Mouse (Mus musculus): ENCODE measurements around the gene Map4k2. TPM values are rescaled to one million over a fixed set of nuclear protein-coding genes. Genes with fewer than 3 reads are reported as not detected.

Map4k2 gene
- polyA plus RNA-seq, 2 experiments from 2014 or later: 77.5 to 135 TPM

DNA sequence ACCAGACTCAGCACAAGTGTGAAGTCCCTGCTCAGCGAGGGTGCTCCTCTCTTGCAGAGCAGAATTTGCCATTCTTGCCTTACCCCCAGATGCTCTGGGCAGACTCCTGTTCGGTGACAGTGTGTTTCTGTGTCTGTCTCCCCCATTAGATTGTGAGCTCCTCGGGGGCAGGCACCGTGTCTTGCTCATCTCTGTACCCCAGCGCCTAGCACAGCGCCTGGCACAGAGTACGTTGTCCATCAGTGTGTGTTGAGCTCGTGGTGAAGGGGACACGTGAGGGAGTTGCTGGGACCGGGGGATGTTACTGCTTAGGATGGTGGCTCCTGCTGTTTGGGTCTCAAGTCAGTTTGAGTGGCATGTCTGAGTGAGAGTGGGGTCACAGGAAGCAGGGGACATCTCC is 62.9 kb downstream of the Map4k2 start:
- ATAC-seq: no peak

Other genes starting within 250 kb of the Map4k2 start
- not detected for gene AC131692.1, start 246.7 kb upstream of the Map4k2 start, polyA plus RNA-seq (2017; shearing (Covaris generic))
- gene Naaladl1, start 235.4 kb upstream of the Map4k2 start, polyA plus RNA-seq (2017; shearing (Covaris generic)): under 1 TPM in 1 of 2 experiments, not detected in 1; 0.17 TPM
- 1 to 10 TPM in 1 of 2 experiments, under 1 TPM in 1; 0.43 to 2.2 TPM for gene Sac3d1, start 222.5 kb upstream of the Map4k2 start, polyA plus RNA-seq (2017; shearing (Covaris generic))
- gene Snx15, start 212.8 kb upstream of the Map4k2 start, polyA plus RNA-seq (2017; shearing (Covaris generic)): 10 to 100 TPM; 20.9 to 26.5 TPM
- not detected for gene Batf2, start 200.2 kb upstream of the Map4k2 start, polyA plus RNA-seq (2017; shearing (Covaris generic))
- gene Arl2, start 199.6 kb upstream of the Map4k2 start, polyA plus RNA-seq (2017; shearing (Covaris generic)): 10 to 100 TPM; 17.1 to 31.5 TPM
- under 1 TPM in 1 of 2 experiments, not detected in 1; 0.90 TPM for gene Majin, start 156.7 kb upstream of the Map4k2 start, polyA plus RNA-seq (2017; shearing (Covaris generic))
- gene Gpha2, start 114.8 kb upstream of the Map4k2 start, polyA plus RNA-seq (2017; shearing (Covaris generic)): not detected
- 1 to 10 TPM; 1.2 to 1.6 TPM for gene Ppp2r5b, start 105.3 kb upstream of the Map4k2 start, polyA plus RNA-seq (2017; shearing (Covaris generic))
- gene Atg2a, start 99.5 kb upstream of the Map4k2 start, polyA plus RNA-seq (2017; shearing (Covaris generic)): 10 to 100 TPM; 10.4 to 14.7 TPM
- 10 to 100 TPM in 1 of 2 experiments, 1 to 10 TPM in 1; 6.4 to 22.8 TPM for gene Ehd1, start 64.4 kb upstream of the Map4k2 start, polyA plus RNA-seq (2017; shearing (Covaris generic))
- under 1 TPM; 0.07 to 0.13 TPM for gene Cdc42bpg, start 34.7 kb upstream of the Map4k2 start, polyA plus RNA-seq (2017; shearing (Covaris generic))
- 10 to 100 TPM; 16.9 to 32.1 TPM for gene Men1, start 6.2 kb upstream of the Map4k2 start, polyA plus RNA-seq (2017; shearing (Covaris generic))
- gene Sf1, start 22.6 kb downstream of the Map4k2 start, polyA plus RNA-seq (2017; shearing (Covaris generic)): 10 to 100 TPM; 55.3 to 56.7 TPM
- 10 to 100 TPM in 1 of 2 experiments, 1 to 10 TPM in 1; 2.0 to 14.2 TPM for gene Pygm, start 43.3 kb downstream of the Map4k2 start, polyA plus RNA-seq (2017; shearing (Covaris generic))
- gene Rasgrp2, start 58.2 kb downstream of the Map4k2 start, polyA plus RNA-seq (2017; shearing (Covaris generic)): 100 to 1,000 TPM in 1 of 2 experiments, 10 to 100 TPM in 1; 80.3 to 117 TPM
- not detected for gene Nrxn2, start 77.6 kb downstream of the Map4k2 start, polyA plus RNA-seq (2017; shearing (Covaris generic))
- not detected for gene Slc22a12, start 201.9 kb downstream of the Map4k2 start, polyA plus RNA-seq (2017; shearing (Covaris generic))

Measured in CD4-positive, CD25-positive, alpha-beta regulatory T cell, adult 4 months (primary cell).